Mouse (Mus musculus) hindbrain, embryonic 14.5 days (tissue): ENCODE data around the gene Slc39a11. TPM values are rescaled to one million over a fixed set of nuclear protein-coding genes. Genes with fewer than 3 reads are reported as not detected.

ENCODE experiments used
- ATAC-seq: fragments of 200-750 bp; cut with Nextera tagmentation; 2 replicates; pipeline ENCODE4 v1.8.0; 2017; ENCODE audit warnings: moderate number of reproducible peaks, mild to moderate bottlenecking, moderate TSS enrichment, moderate library complexity; ENCODE audit not compliant: low FRiP score
- DNase-seq: peaks from one replicate; pipeline ENCODE4 v3.0.0-alpha.2; 2015; ENCODE audit warnings: low spot score
- H3K27ac ChIP-seq: fragments of 300-500 bp; sonication (generic); 2 replicates; pipeline ENCODE4 v1.5.1; 2014; ENCODE audit warnings: mild to moderate bottlenecking, moderate library complexity
- H3K27me3 ChIP-seq: fragments of 300-500 bp; sonication (generic); 2 replicates; pipeline ENCODE4 v1.6.1; 2014; ENCODE audit warnings: mild to moderate bottlenecking, low read length, mixed read lengths; ENCODE audit not compliant: control insufficient read depth, insufficient read depth
- H3K36me3 ChIP-seq: fragments of 300-500 bp; sonication (generic); replicated peaks from 2 replicates; pipeline ENCODE4 v1.6.1; 2014; ENCODE audit not compliant: control insufficient read depth, insufficient read depth
- H3K4me1 ChIP-seq: fragments of 300-500 bp; sonication (generic); replicated peaks from 2 replicates; pipeline ENCODE4 v1.6.1; 2014; ENCODE audit warnings: antibody characterized with exemption, low read length, mixed read lengths; ENCODE audit not compliant: control insufficient read depth, insufficient read depth
- H3K4me2 ChIP-seq: fragments of 300-500 bp; sonication (generic); replicated peaks from 2 replicates; pipeline ENCODE4 v1.6.1; 2014; ENCODE audit warnings: mild to moderate bottlenecking, moderate library complexity
- H3K4me3 ChIP-seq: fragments of 300-500 bp; sonication (generic); replicated peaks from 2 replicates; pipeline ENCODE4 v1.5.1; 2014; ENCODE audit warnings: mild to moderate bottlenecking, low read length
- H3K9ac ChIP-seq: fragments of 300-500 bp; sonication (generic); 2 replicates; pipeline ENCODE4 v1.6.1; 2014
- H3K9me3 ChIP-seq: fragments of 300-500 bp; sonication (generic); 2 replicates; pipeline ENCODE4 v1.6.1; 2016; ENCODE audit warnings: low read length; ENCODE audit not compliant: control insufficient read depth
- WGBS: fragments of 180-500 bp; shearing (Covaris S2); extraction: QIAGEN DNeasy Blood & Tissue Kit; methylation state at CpG from one replicate; pipeline ENCODE4 v1.1.7; 2014; 5-methylcytosine and 5-hydroxymethylcytosine counted together
- polyA plus RNA-seq: library from polyadenylated mRNA; unstranded; fragments of >200 nt; fragmentation: Nextera tagmentation; extraction: Ambion mirVana; gene quantifications from 2 replicates; pipeline ENCODE4 v1.2.1, GENCODE M21; 2014

The Slc39a11 gene
- polyA plus RNA-seq, 1 experiment from 2014 or later, result 25.5 TPM

DNA sequence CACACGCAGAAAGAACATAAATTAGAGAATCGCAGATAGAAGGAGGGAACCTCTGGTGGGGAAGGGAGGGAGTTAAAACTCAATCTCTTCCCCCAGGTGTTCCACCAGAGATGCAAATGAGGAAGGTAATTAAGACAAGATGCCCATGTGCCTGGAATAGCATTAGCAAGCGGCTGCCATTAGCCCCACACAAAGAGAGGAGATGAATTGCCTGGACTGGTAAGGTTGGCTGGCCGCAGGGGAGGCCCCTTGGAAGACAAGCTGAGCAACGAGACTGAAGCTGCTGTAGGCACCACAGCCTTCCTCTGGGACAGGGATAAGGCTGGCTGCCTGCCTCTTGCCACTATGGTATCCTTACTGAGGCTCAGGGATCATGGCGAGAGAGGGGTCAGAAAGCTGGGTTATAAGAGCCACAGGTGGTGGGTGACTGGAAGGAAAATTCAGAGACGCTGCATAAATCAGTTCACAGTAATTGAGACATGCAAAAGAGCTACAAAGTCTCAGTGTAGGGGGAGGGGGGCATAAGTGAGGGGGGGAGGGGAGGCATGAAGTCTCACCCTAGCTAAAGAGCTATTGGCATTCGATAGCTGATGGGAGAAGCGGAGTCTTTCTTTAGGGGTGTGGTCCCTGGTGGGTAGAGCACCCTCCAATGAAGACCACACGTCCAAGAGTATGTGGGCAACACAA, 340.5 kb downstream of the Slc39a11 start:
- ATAC-seq (peak; percentile 62; the same call in 1 of the 2 replicates), DNase-seq (no peak)

DNA sequence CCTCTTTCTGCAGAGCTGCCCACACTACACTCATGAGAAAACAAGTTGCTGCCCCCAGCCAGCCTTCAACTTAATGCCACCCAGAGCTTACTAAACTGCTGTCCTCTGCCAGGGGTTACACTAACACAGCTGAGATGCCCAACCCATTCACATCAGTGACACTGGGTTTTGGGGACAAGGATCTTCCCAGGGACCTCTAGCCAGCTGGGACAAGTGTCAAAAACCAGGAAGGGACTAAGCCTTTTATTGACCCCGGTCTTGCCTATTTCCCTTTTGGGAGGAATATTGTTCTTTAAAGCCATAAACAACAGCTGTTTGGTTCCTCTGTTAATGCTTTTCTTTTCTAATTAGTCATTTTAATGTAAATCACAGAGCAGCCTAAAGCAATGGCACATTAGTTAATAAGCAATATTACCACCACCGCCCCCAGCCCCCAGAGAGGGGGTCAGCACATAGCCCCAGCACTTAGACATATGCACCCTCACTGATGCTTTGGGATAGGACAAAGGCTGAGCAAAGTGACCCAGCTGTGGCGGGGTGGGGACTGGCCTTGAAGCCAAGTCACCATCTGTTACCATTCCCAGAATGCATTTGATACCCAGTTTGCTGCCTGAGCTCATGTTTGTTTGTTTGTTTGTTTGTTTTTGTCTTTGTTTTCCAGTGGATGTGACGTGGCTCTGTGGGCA, 341.5 kb downstream of the Slc39a11 start:
- Histone ChIP-seq H3K27ac (peak overlapping the region; percentile 79), H3K36me3 (0 out of 2 replicates have a peak, but pooled peaks cover 4% of the 10 kb centered on the region), H3K27me3 (no peaks in the 10 kb centered on the region), H3K4me3 (no peak overlapping the region), H3K9me3 (peaks cover 7% of the 10 kb centered on the region), H3K4me2 (no peak overlapping the region), H3K9ac (no peak overlapping the region), H3K4me1 (peaks cover 19% of the 10 kb centered on the region)
- DNase-seq, result no peak
- 36% methylated on average over 4 of the region's 4 CpGs for WGBS
- peak; percentile 72; the same call in 1 of the 2 replicates for ATAC-seq

More for the DNA sequence above, 340.5 kb downstream of the Slc39a11 start:
- H3K9ac ChIP-seq, result no peak overlapping the region
- H3K4me3 ChIP-seq, result no peak overlapping the region
- WGBS, result 34% methylated on average over 10 of the region's 10 CpGs
- peaks cover 19% of the 10 kb centered on the region for H3K4me1 ChIP-seq
- peak overlapping the region; percentile 79 for H3K27ac ChIP-seq
- H3K4me2 ChIP-seq, result no peak overlapping the region
- 0 out of 2 replicates have a peak, but pooled peaks cover 4% of the 10 kb centered on the region for H3K36me3 ChIP-seq
- no peaks in the 10 kb centered on the region for H3K27me3 ChIP-seq
- H3K9me3 ChIP-seq, result peaks cover 7% of the 10 kb centered on the region

- H3K27me3 ChIP-seq, result no peaks in the 10 kb centered on the region
- peaks cover 6% of the 10 kb centered on the region for H3K4me1 ChIP-seq
- 80% methylated on average over 5 of the region's 5 CpGs for WGBS
- H3K36me3 ChIP-seq, result 0 out of 2 replicates have a peak, but pooled peaks cover 4% of the 10 kb centered on the region
- H3K27ac ChIP-seq, result no peak overlapping the region
- no peak overlapping the region for H3K4me3 ChIP-seq
- no peak for DNase-seq
- H3K9me3 ChIP-seq, result peaks cover 7% of the 10 kb centered on the region
- no peak overlapping the region for H3K4me2 ChIP-seq
- no peak overlapping the region for H3K9ac ChIP-seq
- ATAC-seq, result no peak
These were observed 346.7 kb downstream of the Slc39a11 start for GRCm38 (mm10) chr11:113303204-113303603.

DNA sequence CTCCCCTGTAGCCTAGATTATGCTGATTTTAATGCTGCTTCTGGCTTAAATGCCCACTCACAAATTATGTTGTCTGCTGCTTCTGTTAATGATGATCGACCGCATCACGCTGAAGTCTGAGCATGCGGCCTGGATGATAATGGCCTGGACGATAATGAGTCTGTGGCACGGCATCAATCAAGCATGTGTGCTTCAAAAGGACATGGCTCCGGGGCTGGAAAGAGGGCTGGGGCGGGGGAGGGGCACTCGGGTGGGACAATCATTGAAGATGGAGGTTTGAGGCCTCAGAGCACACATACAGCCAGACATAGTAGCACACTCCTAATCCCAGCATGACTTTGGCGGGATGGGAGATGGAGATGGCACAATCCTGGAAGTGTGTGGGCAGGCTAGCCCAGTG, 350.4 kb downstream of the Slc39a11 start:
- no peak overlapping the region for H3K4me3 ChIP-seq
- 0 out of 2 replicates have a peak overlapping the region, but pooled peaks have one; percentile 8 for H3K27ac ChIP-seq
- WGBS, result 24% methylated on average over 10 of the region's 10 CpGs
- no peak overlapping the region for H3K4me2 ChIP-seq
- H3K4me1 ChIP-seq, result peaks cover 9% of the 10 kb centered on the region
- no peaks in the 10 kb centered on the region for H3K36me3 ChIP-seq
- H3K9ac ChIP-seq, result no peak overlapping the region
- DNase-seq (peak; percentile 48), ATAC-seq (no peak)
- H3K27me3 ChIP-seq, result no peaks in the 10 kb centered on the region
- H3K9me3 ChIP-seq, result no peaks in the 10 kb centered on the region

GRCm38 (mm10) chr11:113297765-113298164, 352.1 kb downstream of the Slc39a11 start:
- Histone ChIP-seq H3K9ac (no peak overlapping the region), H3K36me3 (no peaks in the 10 kb centered on the region), H3K4me2 (no peak overlapping the region), H3K27ac (no peak overlapping the region), H3K27me3 (no peaks in the 10 kb centered on the region), H3K4me3 (no peak overlapping the region), H3K4me1 (peaks cover 16% of the 10 kb centered on the region), H3K9me3 (no peaks in the 10 kb centered on the region)
- 11% methylated on average over 2 of the region's 2 CpGs for WGBS
- DNase-seq, result peak; percentile 91
- ATAC-seq, result no peak

- no peak overlapping the region for H3K9ac ChIP-seq
- 86% methylated on average over 22 of the region's 22 CpGs for WGBS
- no peaks in the 10 kb centered on the region for H3K9me3 ChIP-seq
- H3K36me3 ChIP-seq, result no peaks in the 10 kb centered on the region
- ATAC-seq (no peak), DNase-seq (no peak)
- H3K27ac ChIP-seq, result no peak overlapping the region
- peaks cover 16% of the 10 kb centered on the region for H3K4me1 ChIP-seq
- no peak overlapping the region for H3K4me3 ChIP-seq
- no peaks in the 10 kb centered on the region for H3K27me3 ChIP-seq
- no peak overlapping the region for H3K4me2 ChIP-seq
These were observed 352.8 kb downstream of the Slc39a11 start for GRCm38 (mm10) chr11:113296912-113297625.

GRCm38 (mm10) chr11:113296162-113296561, 353.7 kb downstream of the Slc39a11 start:
- Histone ChIP-seq H3K9me3 (no peaks in the 10 kb centered on the region), H3K4me1 (peaks cover 21% of the 10 kb centered on the region), H3K27ac (no peak overlapping the region), H3K9ac (no peak overlapping the region), H3K36me3 (no peaks in the 10 kb centered on the region), H3K4me3 (no peak overlapping the region), H3K27me3 (no peaks in the 10 kb centered on the region), H3K4me2 (no peak overlapping the region)
- ATAC-seq, result no peak
- peak; percentile 89 for DNase-seq
- WGBS, result 31% methylated on average over 7 of the region's 7 CpGs

- WGBS, result 10% methylated on average over 8 of the region's 8 CpGs
- Histone ChIP-seq H3K9me3 (no peaks in the 10 kb centered on the region), H3K4me3 (no peak overlapping the region), H3K27ac (peak overlapping the region; percentile 3; the same call in 1 of the 2 replicates), H3K4me2 (no peak overlapping the region), H3K4me1 (peaks cover 21% of the 10 kb centered on the region), H3K27me3 (no peaks in the 10 kb centered on the region), H3K9ac (peak overlapping the region; percentile 7; the same call in 1 of the 2 replicates), H3K36me3 (no peaks in the 10 kb centered on the region)
- no peak for DNase-seq
- ATAC-seq, result peak; percentile 68; the same call in 1 of the 2 replicates
These were observed 355.4 kb downstream of the Slc39a11 start for GRCm38 (mm10) chr11:113294518-113294917.
